Mouse (Mus musculus): ENCODE measurements around the gene Frmd7.

The Frmd7 gene

GRCm38 (mm10) chrX:50864734-50865133 is 77.8 kb downstream of the Frmd7 start:
- no peak for DNase-seq (ENCODE audit: low read depth, low spot score)

- DNase-seq (ENCODE audit: low read depth, low spot score): no peak
Measured at GRCm38 (mm10) chrX:50863771-50864170, 78.7 kb downstream of the Frmd7 start.

- no peak for DNase-seq (ENCODE audit: low read depth, low spot score)
Measured at GRCm38 (mm10) chrX:50850428-50851184, 91.9 kb downstream of the Frmd7 start.

Measured in skeletal muscle tissue, adult 2 months (tissue).